Mouse (Mus musculus) heart, embryonic 12.5 days (tissue): ENCODE measurements around the gene Gm45799. TPM values are rescaled to one million over a fixed set of nuclear protein-coding genes. Genes with fewer than 3 reads are reported as not detected.

Source experiments
- ATAC-seq: fragments of 200-750 bp; cut with Nextera tagmentation; 2 replicates; pipeline ENCODE4 v1.8.0; 2017; ENCODE audit warnings: moderate TSS enrichment, moderate library complexity; ENCODE audit not compliant: insufficient number of reproducible peaks, low FRiP score
- H3K27ac ChIP-seq: fragments of 300-500 bp; sonication (generic); 2 replicates; pipeline ENCODE4 v1.5.1; 2016; ENCODE audit warnings: mild to moderate bottlenecking, moderate library complexity; ENCODE audit not compliant: poor library complexity, severe bottlenecking
- H3K27me3 ChIP-seq: fragments of 300-500 bp; sonication (generic); replicated peaks from 2 replicates; pipeline ENCODE4 v1.6.1; 2016; ENCODE audit warnings: mild to moderate bottlenecking, moderate library complexity
- H3K36me3 ChIP-seq: fragments of 300-500 bp; sonication (generic); 2 replicates; pipeline ENCODE4 v1.6.1; 2016; ENCODE audit warnings: mild to moderate bottlenecking, moderate library complexity
- H3K4me1 ChIP-seq: fragments of 300-500 bp; sonication (generic); replicated peaks from 2 replicates; pipeline ENCODE4 v1.6.1; 2016; ENCODE audit warnings: mild to moderate bottlenecking
- H3K4me2 ChIP-seq: fragments of 300-500 bp; sonication (generic); 2 replicates; pipeline ENCODE4 v1.6.1; 2016; ENCODE audit warnings: mild to moderate bottlenecking, moderate library complexity
- H3K4me3 ChIP-seq: fragments of 300-500 bp; sonication (generic); 2 replicates; pipeline ENCODE4 v1.5.1; 2016; ENCODE audit warnings: mild to moderate bottlenecking
- H3K9ac ChIP-seq: fragments of 300-500 bp; sonication (generic); 2 replicates; pipeline ENCODE4 v1.6.1; 2016; ENCODE audit warnings: mild to moderate bottlenecking, moderate library complexity
- H3K9me3 ChIP-seq: fragments of 300-500 bp; sonication (generic); replicated peaks from 2 replicates; pipeline ENCODE4 v1.6.1; 2016; ENCODE audit warnings: mild to moderate bottlenecking, moderate library complexity
- WGBS: fragments of 180-500 bp; shearing (Covaris S2); methylation state at CpG from one replicate; pipeline ENCODE4 v1.1.7; 2016; 5-methylcytosine and 5-hydroxymethylcytosine counted together
- polyA plus RNA-seq: library from polyadenylated mRNA; unstranded; fragments of >200 nt; fragmentation: Nextera tagmentation; extraction: Ambion mirVana; gene quantifications from 2 replicates; pipeline ENCODE4 v1.2.1, GENCODE M21; 2016

Gm45799 gene
- polyA plus RNA-seq, 1 experiment from 2014 or later: 14.8 TPM

DNA sequence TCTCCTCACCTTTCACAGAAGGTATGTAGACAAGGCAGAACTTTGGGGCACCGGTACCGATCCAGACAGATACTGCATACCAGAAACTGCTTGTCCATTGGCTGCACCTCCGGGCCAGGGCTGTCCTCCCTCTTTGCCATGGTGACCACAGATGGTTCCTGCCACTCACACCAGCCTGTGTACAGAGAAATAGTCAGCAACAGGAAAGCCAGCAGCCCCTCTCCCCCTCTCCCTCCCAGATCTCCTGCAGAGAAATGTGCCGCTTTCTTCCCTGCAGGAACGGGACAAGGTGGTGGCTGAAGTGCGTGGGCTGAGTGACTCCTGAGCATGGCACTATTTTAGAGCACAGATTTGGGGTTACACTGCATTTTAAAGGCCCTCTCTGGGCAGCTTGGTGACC lies 15.0 kb upstream of the Gm45799 start:
- no peak overlapping the region for H3K27ac ChIP-seq
- peaks cover 46% of the 10 kb centered on the region for H3K36me3 ChIP-seq
- H3K4me3 ChIP-seq: no peak overlapping the region
- 70% methylated on average over 6 of the region's 6 CpGs for WGBS
- peaks cover 35% of the 10 kb centered on the region for H3K4me1 ChIP-seq
- no peak overlapping the region for H3K9ac ChIP-seq
- no peaks in the 10 kb centered on the region for H3K9me3 ChIP-seq
- H3K4me2 ChIP-seq: no peak overlapping the region
- ATAC-seq: no peak
- H3K27me3 ChIP-seq: no peaks in the 10 kb centered on the region

DNA sequence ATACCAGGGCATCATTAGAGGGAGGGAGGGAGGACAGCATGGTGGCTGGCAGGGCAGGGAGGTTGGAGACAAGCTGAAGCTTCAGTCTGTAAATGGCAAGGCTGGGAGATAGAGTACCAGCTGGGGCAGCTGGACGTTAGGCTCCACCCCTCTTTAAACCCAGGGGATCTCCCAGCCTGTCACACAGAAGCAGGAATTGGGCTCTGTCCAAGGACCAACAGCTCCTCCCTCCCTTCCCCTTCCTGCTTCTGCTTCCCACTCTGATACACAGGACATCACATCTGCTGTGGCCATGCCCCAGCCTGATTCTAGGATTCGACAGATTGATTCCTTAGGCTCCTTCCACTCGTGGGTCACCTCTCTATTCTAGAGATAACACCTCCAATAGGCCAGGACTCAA lies 11.7 kb upstream of the Gm45799 start:
- 7% methylated on average over 3 of the region's 3 CpGs for WGBS
- H3K27me3 ChIP-seq: no peaks in the 10 kb centered on the region
- H3K4me3 ChIP-seq: no peak overlapping the region
- H3K36me3 ChIP-seq: peaks cover 18% of the 10 kb centered on the region
- no peak overlapping the region for H3K4me2 ChIP-seq
- 0 out of 2 replicates have a peak overlapping the region, but pooled peaks have one; percentile 1 for H3K27ac ChIP-seq
- H3K9ac ChIP-seq: peak overlapping the region; percentile 31; the same call in 1 of the 2 replicates
- ATAC-seq: peak; percentile 59; the same call in 1 of the 2 replicates
- H3K9me3 ChIP-seq: no peaks in the 10 kb centered on the region
- H3K4me1 ChIP-seq: peaks cover 47% of the 10 kb centered on the region

DNA sequence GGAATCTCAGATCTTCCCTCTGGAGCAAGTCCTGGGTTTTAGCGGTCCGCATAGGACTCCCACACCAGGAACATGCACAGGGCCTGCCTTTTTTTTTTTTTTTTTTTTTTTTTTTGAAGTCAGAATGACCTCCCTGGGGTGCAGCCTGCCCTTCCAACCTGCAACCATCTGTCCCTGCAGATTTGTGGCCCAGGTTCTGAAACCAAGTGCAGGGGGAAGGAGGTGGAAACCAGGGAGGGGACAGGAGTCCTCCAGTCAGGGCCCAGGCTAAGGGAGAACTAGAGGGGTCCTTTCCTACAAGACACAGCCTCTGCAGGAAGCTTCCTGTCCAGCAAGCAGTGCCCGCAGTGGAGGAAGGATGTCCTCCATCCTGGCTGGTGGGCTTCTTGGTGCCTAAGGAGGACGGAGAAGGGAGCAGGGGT lies 7.8 kb upstream of the Gm45799 start:
- H3K4me3 ChIP-seq: peak overlapping the region; percentile 85
- H3K9me3 ChIP-seq: no peaks in the 10 kb centered on the region
- peak overlapping the region; percentile 95 for H3K9ac ChIP-seq
- no peak for ATAC-seq
- H3K27me3 ChIP-seq: no peaks in the 10 kb centered on the region
- peak overlapping the region; percentile 92 for H3K4me2 ChIP-seq
- H3K27ac ChIP-seq: no peak overlapping the region
- H3K36me3 ChIP-seq: peaks cover 22% of the 10 kb centered on the region
- H3K4me1 ChIP-seq: peaks cover 46% of the 10 kb centered on the region
- 11% methylated on average over 4 of the region's 4 CpGs for WGBS

- H3K4me1 ChIP-seq: peaks cover 43% of the 10 kb centered on the region
- peaks cover 28% of the 10 kb centered on the region for H3K36me3 ChIP-seq
- under 1% methylated on average over 60 of the region's 71 CpGs for WGBS
- peak within 1 kb of the TSS; percentile 92 for H3K4me2 ChIP-seq
- no peaks in the 10 kb centered on the region for H3K9me3 ChIP-seq
- H3K9ac ChIP-seq: peak within 1 kb of the TSS; percentile 95
- peak within 1 kb of the TSS; percentile 66 for H3K27ac ChIP-seq
- H3K27me3 ChIP-seq: no peaks in the 10 kb centered on the region
- H3K4me3 ChIP-seq: peak within 1 kb of the TSS; percentile 85
- ATAC-seq: peak; percentile 93
These were observed 7.1 kb upstream of the Gm45799 start, which contains the start of gene Trim3 for GRCm38 (mm10) chr7:105633127-105633800. Trim3 (minus strand) TSS chr7:105633571.

DNA sequence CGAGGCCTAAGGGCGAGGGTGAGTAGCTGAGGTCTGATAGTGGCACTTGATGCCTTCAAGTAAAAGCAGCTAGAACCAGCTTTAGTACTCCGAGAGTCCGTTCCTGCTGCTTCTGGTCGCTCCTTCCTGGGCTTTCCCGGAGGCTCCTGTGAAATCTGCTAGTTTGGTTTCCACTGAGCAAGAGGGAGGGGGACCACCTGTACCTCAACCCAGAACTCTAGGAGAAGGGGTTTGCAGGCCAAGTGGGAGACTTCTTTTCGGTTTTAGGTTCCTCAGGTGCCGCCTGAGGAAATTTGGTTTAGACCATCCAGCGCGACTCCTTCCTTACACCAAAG lies 6.6 kb upstream of the Gm45799 start:
- no peak; the same call in 1 of the 2 replicates for ATAC-seq
- Histone ChIP-seq H3K27me3 (no peaks in the 10 kb centered on the region), H3K27ac (peak overlapping the region; percentile 46; the same call in 1 of the 2 replicates), H3K4me3 (peak overlapping the region; percentile 85), H3K36me3 (peaks cover 32% of the 10 kb centered on the region), H3K9ac (peak overlapping the region; percentile 95), H3K4me1 (peaks cover 42% of the 10 kb centered on the region), H3K9me3 (no peaks in the 10 kb centered on the region), H3K4me2 (peak overlapping the region; percentile 92)
- WGBS: 4% methylated on average over 10 of the region's 10 CpGs

DNA sequence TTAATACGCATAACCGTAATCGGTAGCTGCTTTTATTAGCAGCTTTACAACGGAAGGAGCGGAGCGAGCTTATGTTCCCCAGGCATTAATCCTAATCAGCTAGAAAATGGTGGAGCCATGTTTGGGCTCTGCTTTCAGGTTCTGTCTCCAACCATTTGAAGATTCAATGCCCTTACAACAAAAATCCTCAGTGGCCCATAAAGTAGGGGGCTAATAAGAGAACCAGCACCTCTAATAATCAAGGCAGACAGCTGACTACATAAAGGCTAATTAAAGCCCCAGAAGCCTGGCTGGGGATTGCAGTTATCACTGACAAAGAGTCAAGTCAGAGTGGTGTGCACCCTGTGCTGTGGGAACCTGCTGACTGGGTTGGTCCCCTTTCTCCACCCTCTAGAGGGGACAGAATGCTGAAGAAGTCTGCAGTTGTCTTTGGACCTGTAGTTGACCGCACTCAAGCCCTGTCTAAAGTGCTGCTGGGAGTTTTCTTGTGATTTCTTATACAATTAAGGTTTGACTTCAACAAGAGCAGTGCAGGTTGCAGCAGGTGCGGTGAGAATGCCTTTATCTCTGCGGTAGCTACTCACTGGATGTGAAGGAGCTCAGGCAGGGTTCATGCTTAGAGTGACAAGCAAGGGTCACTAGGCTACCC lies 6.0 kb upstream of the Gm45799 start:
- Histone ChIP-seq H3K9ac (no peak overlapping the region), H3K27me3 (no peaks in the 10 kb centered on the region), H3K9me3 (no peaks in the 10 kb centered on the region), H3K27ac (0 out of 2 replicates have a peak overlapping the region, but pooled peaks have one; percentile 2), H3K36me3 (peaks cover 33% of the 10 kb centered on the region), H3K4me3 (peak overlapping the region; percentile 85), H3K4me1 (peaks cover 42% of the 10 kb centered on the region), H3K4me2 (peak overlapping the region; percentile 92)
- ATAC-seq: no peak
- 55% methylated on average over 9 of the region's 9 CpGs for WGBS

DNA sequence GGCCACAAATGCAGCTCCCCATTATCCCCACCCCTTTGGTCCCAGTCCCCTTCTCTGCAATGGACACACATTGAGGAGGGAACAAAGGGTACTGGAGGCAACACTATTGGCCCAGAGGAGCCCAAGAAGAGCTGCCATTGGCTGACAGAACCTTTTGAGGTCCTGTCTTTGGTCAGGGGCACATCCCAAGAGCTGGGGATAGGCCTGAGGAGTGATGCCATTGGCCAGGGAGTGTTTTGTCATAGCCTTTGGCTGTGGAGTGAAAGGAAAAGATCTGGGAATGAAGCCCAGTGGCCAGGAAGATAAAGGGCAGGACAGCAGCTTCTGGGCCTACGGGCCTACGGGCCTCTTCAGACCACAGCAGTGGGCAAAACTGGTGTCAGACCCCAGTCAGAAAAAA lies 4.6 kb upstream of the Gm45799 start:
- 0 out of 2 replicates have a peak overlapping the region, but pooled peaks have one; percentile 13 for H3K9ac ChIP-seq
- H3K9me3 ChIP-seq: no peaks in the 10 kb centered on the region
- peaks cover 33% of the 10 kb centered on the region for H3K36me3 ChIP-seq
- peaks cover 34% of the 10 kb centered on the region for H3K4me1 ChIP-seq
- no peak overlapping the region for H3K27ac ChIP-seq
- ATAC-seq: no peak
- H3K27me3 ChIP-seq: no peaks in the 10 kb centered on the region
- H3K4me3 ChIP-seq: no peak overlapping the region
- 85% methylated on average over 2 of the region's 2 CpGs for WGBS
- H3K4me2 ChIP-seq: no peak overlapping the region

GRCm38 (mm10) chr7:105638776-105639175 lies 1.6 kb upstream of the Gm45799 start:
- Histone ChIP-seq H3K9me3 (no peaks in the 10 kb centered on the region), H3K9ac (no peak overlapping the region), H3K36me3 (peaks cover 43% of the 10 kb centered on the region), H3K27ac (no peak overlapping the region), H3K4me2 (no peak overlapping the region), H3K4me1 (peaks cover 33% of the 10 kb centered on the region), H3K4me3 (no peak overlapping the region), H3K27me3 (no peaks in the 10 kb centered on the region)
- WGBS: 92% methylated on average over 6 of the region's 6 CpGs
- no peak for ATAC-seq

DNA sequence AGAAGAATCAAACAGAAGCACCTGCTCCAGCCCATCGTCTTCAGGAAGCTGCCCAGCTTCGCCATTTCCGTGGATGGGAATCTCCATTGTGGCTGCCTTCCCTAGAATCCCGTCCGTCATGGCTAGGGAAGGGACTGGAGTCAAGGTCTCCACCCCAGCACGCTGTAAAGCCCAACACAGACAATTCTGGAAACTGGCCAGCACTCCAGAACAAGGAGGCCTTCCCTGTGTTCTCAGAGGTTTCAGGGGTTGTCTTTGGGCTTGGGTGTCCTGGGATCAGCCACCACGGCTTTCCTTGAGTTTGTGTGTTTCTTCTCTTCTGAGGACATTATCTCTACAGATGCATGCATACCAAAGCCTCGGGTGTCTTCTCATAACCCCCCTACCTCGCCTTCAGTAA lies 1.0 kb upstream of the Gm45799 start:
- no peaks in the 10 kb centered on the region for H3K9me3 ChIP-seq
- H3K27ac ChIP-seq: no peak overlapping the region
- 69% methylated on average over 9 of the region's 9 CpGs for WGBS
- peak overlapping the region; percentile 95 for H3K4me2 ChIP-seq
- H3K9ac ChIP-seq: peak overlapping the region; percentile 93
- H3K36me3 ChIP-seq: peaks cover 47% of the 10 kb centered on the region
- no peaks in the 10 kb centered on the region for H3K27me3 ChIP-seq
- ATAC-seq: no peak
- H3K4me1 ChIP-seq: peaks cover 32% of the 10 kb centered on the region
- peak overlapping the region; percentile 74 for H3K4me3 ChIP-seq

GRCm38 (mm10) chr7:105639756-105640155 lies 596 bp upstream of the Gm45799 start, which contains the start of gene Timm10b:
Timm10b (plus strand) TSS chr7:105640056.
- Histone ChIP-seq H3K4me2 (peak within 1 kb of the TSS; percentile 96), H3K27me3 (no peaks in the 10 kb centered on the region), H3K4me3 (peak within 1 kb of the TSS; percentile 74), H3K4me1 (peaks cover 28% of the 10 kb centered on the region), H3K9me3 (no peaks in the 10 kb centered on the region), H3K36me3 (peaks cover 47% of the 10 kb centered on the region), H3K9ac (peak within 1 kb of the TSS; percentile 93), H3K27ac (peak within 1 kb of the TSS; percentile 82)
- WGBS: 2% methylated on average over 2 of the region's 2 CpGs
- ATAC-seq: 0 out of 2 replicates have a peak, but pooled peaks have one; percentile 1

- Histone ChIP-seq H3K4me3 (peak overlapping the region; percentile 74), H3K4me2 (peak overlapping the region; percentile 96), H3K9ac (peak overlapping the region; percentile 90), H3K27me3 (no peaks in the 10 kb centered on the region), H3K4me1 (peaks cover 28% of the 10 kb centered on the region), H3K36me3 (peaks cover 44% of the 10 kb centered on the region), H3K9me3 (no peaks in the 10 kb centered on the region), H3K27ac (peak overlapping the region; percentile 82)
- ATAC-seq: peak; percentile 20; the same call in 1 of the 2 replicates
- under 1% methylated on average over 18 of the region's 18 CpGs for WGBS
These were observed 523 bp downstream of the Gm45799 start for GRCm38 (mm10) chr7:105640894-105641255.
